Mouse (Mus musculus) heart, embryonic 10.5 days (tissue): Measurements from ENCODE around the gene Abca15. TPM values are rescaled to one million over a fixed set of nuclear protein-coding genes. Genes with fewer than 3 reads are reported as not detected.
"Not testable (repeated sequence)": the region's sequence is repeated elsewhere in the genome, so short reads cannot be mapped to it uniquely, and the experiment has no call there.

Experiments
- DNase-seq: peaks from one replicate; pipeline ENCODE4 v3.0.0-alpha.2; 2017; ENCODE audit warnings: low spot score
- H3K27ac ChIP-seq: fragments of 300-500 bp; sonication (generic); 2 replicates; pipeline ENCODE4 v1.5.1; 2016; ENCODE audit warnings: mild to moderate bottlenecking
- H3K27me3 ChIP-seq: fragments of 300-500 bp; sonication (generic); 2 replicates; pipeline ENCODE4 v1.6.1; 2016; ENCODE audit warnings: mild to moderate bottlenecking; ENCODE audit not compliant: poor library complexity, insufficient read depth, severe bottlenecking
- H3K36me3 ChIP-seq: fragments of 300-500 bp; sonication (generic); 2 replicates; pipeline ENCODE4 v1.6.1; 2016; ENCODE audit warnings: mild to moderate bottlenecking, moderate library complexity
- H3K4me1 ChIP-seq: fragments of 300-500 bp; sonication (generic); 2 replicates; pipeline ENCODE4 v1.6.1; 2016; ENCODE audit warnings: mild to moderate bottlenecking
- H3K4me3 ChIP-seq: fragments of 300-500 bp; sonication (generic); 2 replicates; pipeline ENCODE4 v1.5.1; 2016; ENCODE audit warnings: mild to moderate bottlenecking, moderate library complexity
- H3K9me3 ChIP-seq: fragments of 300-500 bp; sonication (generic); 2 replicates; pipeline ENCODE4 v1.6.1; 2016; ENCODE audit warnings: mild to moderate bottlenecking, moderate library complexity
- WGBS: fragments of 180-500 bp; shearing (Covaris S2); methylation state at CpG from one replicate; pipeline ENCODE4 v1.1.7; 2016; 5-methylcytosine and 5-hydroxymethylcytosine counted together
- polyA plus RNA-seq: library from polyadenylated mRNA; unstranded; fragments of >200 nt; fragmentation: Nextera tagmentation; extraction: Ambion mirVana; gene quantifications from 2 replicates; pipeline ENCODE4 v1.2.1, GENCODE M21; 2016

Gene Abca15
- polyA plus RNA-seq = not detected in 2 replicates

DNA sequence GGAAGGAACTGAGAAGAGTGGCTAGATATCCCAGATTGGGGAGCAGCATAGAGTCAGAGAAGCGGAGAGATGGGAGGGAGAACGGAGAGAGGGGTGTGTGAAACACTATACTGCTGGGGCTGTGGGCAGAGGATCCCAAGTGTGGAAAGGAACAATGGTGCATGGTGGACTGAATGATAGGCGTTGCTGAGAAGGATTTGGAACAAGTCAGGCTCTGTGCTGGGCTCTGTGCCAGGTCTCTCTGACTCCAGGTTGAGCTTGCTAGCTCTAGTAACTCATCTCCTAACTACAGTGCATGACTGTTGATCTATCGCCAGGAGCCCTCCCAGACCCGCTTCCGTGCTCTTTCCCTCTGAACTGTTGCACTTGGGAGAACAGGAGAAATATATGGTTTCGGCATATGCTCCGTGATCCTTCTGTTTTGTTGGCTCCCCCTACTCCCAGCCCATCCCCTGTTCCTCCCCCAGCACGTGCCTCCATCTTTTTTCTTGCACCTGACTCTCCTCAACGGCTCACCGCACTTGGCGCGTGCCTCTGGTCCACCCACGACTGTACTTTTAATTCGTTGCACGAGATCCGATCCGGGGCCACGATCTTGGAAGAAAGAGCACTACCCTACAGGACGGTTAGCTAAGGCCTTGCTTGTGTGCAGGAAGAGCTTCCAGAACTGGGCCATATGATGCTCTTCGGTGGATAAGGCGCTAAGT, at the start of gene Abca15:
Gene Abca15 (plus strand): TSS at position 584 of the 707 bp plus-strand sequence.
- Histone ChIP-seq H3K9me3 (no peaks in the 10 kb centered on the region), H3K27me3 (peaks cover 10% of the 10 kb centered on the region; the same call in 1 of the 2 replicates), H3K27ac (no peak within 1 kb of the TSS), H3K4me1 (no peaks in the 10 kb centered on the region), H3K36me3 (no peaks in the 10 kb centered on the region), H3K4me3 (peak within 1 kb of the TSS; percentile 50)
- 81% methylated on average over 22 of the region's 22 CpGs for WGBS
- no peak for DNase-seq

DNA sequence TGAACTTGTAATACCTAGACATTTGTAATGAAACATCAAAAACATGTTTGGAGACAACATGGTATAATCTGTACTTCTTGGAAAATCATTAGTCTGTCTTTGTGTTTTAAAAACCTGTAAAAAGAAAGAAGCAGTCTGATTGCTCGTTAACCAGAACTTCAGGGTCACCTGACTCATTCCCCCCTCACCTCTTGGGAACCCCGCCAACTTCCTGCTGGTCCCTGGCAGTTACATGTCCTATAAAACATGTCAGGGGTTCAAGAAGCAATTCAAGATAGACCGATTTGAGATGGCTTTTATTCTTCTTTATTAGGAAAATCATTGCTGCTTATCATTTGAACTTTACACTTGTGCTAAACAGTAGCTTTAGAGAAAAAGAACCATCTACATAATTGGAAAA, 43.2 kb upstream of the Abca15 start:
- H3K36me3 ChIP-seq = no peaks in the 10 kb centered on the region
- H3K27ac ChIP-seq = no peak overlapping the region
- no peak overlapping the region for H3K4me3 ChIP-seq
- DNase-seq = no peak
- WGBS = 65% methylated on average over 3 of the region's 3 CpGs
- H3K9me3 ChIP-seq = no peaks in the 10 kb centered on the region
- H3K27me3 ChIP-seq = no peaks in the 10 kb centered on the region
- no peaks in the 10 kb centered on the region for H3K4me1 ChIP-seq

DNA sequence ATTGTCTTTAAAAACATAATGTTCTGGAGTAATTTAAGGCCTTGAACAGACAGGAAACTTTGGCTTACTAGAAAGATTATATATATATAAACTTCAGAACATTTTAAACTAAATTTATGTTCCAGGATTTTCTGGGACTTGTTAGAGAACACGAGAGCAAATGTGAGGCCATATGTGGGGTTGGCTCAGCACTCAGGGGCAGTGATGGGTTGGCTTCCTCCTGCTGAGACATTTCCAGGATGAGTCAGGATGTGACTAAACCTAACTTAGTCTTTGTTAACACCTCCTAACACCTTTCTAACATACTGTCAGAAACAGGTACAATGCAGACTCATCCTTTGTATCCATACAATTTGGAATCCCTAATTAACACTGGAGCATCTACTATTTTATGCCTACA, 12.4 kb upstream of the Abca15 start:
- no peak overlapping the region for H3K27ac ChIP-seq
- no peak for DNase-seq
- H3K27me3 ChIP-seq = no peaks in the 10 kb centered on the region
- H3K9me3 ChIP-seq = no peaks in the 10 kb centered on the region
- H3K36me3 ChIP-seq = no peaks in the 10 kb centered on the region
- no peak overlapping the region for H3K4me3 ChIP-seq
- no peaks in the 10 kb centered on the region for H3K4me1 ChIP-seq
- WGBS = 70% methylated on average over 1 of the region's 1 CpGs

DNA sequence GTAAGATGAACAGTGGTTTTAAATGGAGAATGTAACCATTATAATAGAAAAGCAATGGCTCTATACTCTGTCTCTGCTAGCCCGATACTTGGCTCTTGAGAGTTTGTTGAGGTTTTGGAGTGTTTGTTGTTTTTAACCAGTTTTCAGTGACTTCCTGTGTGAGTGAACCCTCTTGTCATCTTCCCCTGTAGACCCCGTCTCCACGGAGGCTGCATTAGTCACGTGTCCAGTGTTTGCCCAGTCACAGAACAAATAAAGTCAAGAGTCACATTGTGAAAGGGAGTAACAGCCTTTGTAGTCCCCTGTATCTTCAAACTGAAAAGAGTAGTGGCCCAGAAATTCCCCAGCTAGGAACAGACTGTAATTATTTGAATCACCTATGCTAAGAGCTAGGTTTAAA, 5.5 kb upstream of the Abca15 start:
- 56% methylated on average over 4 of the region's 4 CpGs for WGBS

DNA sequence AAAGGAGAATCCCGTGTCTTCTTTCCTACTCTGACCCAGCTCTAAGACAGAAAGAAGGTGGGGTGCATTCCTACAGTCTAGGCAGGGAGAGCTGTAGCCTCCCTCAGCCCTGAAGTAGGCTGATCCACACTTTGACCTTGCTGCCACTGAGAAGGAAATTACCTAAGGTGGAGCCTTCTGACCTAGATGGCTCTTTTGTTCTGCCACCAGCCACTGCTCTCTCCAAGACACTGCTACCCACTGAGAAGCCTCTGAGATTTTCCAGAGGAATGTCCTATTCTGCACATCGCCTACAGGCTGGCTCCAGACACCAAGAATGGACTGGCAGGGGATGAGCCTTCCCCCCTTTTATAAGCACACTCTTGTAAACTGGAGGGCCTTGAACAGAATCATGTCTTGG, 2.6 kb upstream of the Abca15 start:
- 63% methylated on average over 2 of the region's 2 CpGs for WGBS
- H3K27me3 ChIP-seq, H3K4me3 ChIP-seq, DNase-seq, H3K36me3 ChIP-seq, H3K27ac ChIP-seq, H3K9me3 ChIP-seq, H3K4me1 ChIP-seq: not testable (repeated sequence)

More for the DNA sequence above, 5.5 kb upstream of the Abca15 start:
- no peaks in the 10 kb centered on the region for H3K9me3 ChIP-seq
- DNase-seq = no peak
- no peak overlapping the region for H3K27ac ChIP-seq
- no peaks in the 10 kb centered on the region for H3K36me3 ChIP-seq
- H3K27me3 ChIP-seq = 0 out of 2 replicates have a peak, but pooled peaks cover 2% of the 10 kb centered on the region
- H3K4me3 ChIP-seq = no peak overlapping the region
- no peaks in the 10 kb centered on the region for H3K4me1 ChIP-seq

DNA sequence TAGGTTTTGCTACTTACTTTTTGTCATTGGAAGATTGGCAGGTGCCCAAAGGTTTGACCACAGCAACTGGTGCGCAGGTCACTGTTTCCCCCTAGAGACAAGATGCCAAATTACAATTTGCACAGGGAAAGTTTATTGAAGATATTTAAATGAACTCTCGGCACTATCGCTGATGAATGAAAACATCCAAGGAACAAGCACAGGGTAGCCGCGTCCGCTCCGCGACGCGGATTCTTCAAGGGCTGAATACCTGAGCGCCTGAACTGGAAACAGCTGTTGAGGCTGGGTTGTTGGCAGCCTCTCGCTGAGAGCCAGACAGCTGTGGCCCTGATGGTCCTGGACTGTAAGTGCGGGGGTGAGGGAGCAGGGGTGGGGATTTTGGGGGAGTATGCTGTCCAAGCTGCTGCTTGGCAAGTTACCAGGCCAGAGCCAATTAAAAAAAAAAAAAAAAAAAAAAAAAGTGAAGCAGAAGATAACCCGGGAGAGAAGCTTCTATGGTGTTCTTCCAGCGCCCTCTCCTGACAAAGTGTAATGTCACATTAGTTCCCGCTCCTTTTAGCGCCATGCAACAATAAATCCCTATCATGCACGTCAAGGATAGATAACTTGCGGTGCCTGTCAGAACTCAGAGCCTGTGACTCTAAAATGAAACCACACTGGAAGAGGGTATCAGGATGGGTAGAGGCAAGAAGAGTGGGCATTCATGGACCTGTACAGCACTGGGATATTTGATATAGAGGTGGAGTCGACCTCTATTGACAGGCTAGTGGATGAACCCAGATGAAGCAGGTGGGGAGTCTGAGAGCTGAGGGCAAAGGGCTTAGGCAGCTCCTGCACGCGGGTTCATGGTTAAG, 1.0 kb upstream of the Abca15 start:
- 15% methylated on average over 22 of the region's 22 CpGs for WGBS
- DNase-seq = peak; percentile 75

DNA sequence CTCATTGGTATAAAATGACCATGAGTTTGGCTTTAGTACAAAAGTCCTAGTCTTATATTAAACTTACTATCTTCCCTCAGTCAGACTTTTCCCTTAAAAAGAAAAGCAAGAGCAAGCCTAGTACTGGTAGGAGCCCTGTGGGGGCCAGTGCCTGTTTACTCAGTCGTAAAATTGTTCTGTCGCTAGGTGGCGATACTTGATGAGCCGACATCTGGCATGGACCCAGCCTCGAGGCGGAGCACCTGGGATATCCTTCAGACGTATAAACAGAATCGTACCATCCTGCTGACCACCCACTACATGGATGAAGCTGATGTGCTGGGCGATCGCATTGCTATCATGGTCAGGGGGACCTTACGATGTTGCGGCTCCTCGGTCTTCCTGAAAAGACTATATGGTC, 32.7 kb downstream of the Abca15 start:
- H3K27ac ChIP-seq = no peak overlapping the region
- H3K9me3 ChIP-seq = no peaks in the 10 kb centered on the region
- no peak for DNase-seq
- no peaks in the 10 kb centered on the region for H3K4me1 ChIP-seq
- no peak overlapping the region for H3K4me3 ChIP-seq
- H3K36me3 ChIP-seq = no peaks in the 10 kb centered on the region
- 36% methylated on average over 13 of the region's 13 CpGs for WGBS
- H3K27me3 ChIP-seq = no peaks in the 10 kb centered on the region

More for the DNA sequence above, 1.0 kb upstream of the Abca15 start:
- Histone ChIP-seq H3K4me1 (no peaks in the 10 kb centered on the region), H3K9me3 (no peaks in the 10 kb centered on the region), H3K27me3 (peaks cover 10% of the 10 kb centered on the region; the same call in 1 of the 2 replicates), H3K4me3 (peak overlapping the region; percentile 50), H3K27ac (no peak overlapping the region), H3K36me3 (no peaks in the 10 kb centered on the region)

DNA sequence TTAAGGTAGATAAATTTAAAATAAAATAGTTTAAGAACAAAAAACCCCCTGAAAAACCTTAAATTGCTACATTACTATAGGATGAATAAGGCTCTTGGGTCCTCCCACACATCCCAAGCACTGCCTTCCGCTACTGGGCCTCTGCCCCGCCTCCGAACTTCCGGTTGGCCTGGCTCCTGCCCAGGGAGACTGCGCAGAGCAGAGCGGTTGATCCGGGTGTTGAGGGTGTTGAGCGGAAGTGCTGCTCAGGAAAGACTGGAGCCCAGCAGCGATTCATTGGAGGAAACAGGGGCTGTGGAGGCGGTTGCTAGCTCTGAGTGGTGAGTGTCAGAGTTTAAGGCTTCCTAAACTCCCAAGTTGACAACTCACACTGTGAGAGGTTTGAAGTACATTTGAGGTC, 81.0 kb downstream of the Abca15 start, which contains the start of gene Abca16:
Gene Abca16 (plus strand): TSS at position 201 of the 400 bp plus-strand sequence.
- no peak within 1 kb of the TSS for H3K4me3 ChIP-seq
- no peaks in the 10 kb centered on the region for H3K4me1 ChIP-seq
- DNase-seq = no peak
- 67% methylated on average over 10 of the region's 10 CpGs for WGBS
- no peaks in the 10 kb centered on the region for H3K9me3 ChIP-seq
- no peaks in the 10 kb centered on the region for H3K36me3 ChIP-seq
- no peaks in the 10 kb centered on the region for H3K27me3 ChIP-seq
- no peak within 1 kb of the TSS for H3K27ac ChIP-seq

DNA sequence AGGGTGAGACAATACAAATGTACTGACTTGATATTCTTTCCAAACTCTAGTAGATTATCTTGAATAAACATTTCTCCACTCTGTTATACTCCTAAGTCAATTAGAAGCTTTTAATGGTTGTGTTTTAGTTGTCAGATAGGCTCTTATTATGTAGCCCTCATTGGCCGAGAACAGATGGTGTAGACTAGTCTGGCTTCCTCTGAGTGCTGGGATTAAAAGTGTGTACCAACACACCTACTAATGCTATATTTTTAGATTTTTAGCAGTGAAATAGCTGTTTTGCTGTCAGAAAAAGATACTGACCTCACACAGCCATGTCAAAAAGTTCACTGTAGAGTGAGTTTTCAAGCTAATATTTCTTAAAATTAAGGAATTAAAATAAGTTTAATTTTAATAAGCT, 83.9 kb downstream of the Abca15 start:
- Histone ChIP-seq H3K27ac (no peak overlapping the region), H3K36me3 (no peaks in the 10 kb centered on the region), H3K27me3 (no peaks in the 10 kb centered on the region), H3K9me3 (no peaks in the 10 kb centered on the region), H3K4me3 (no peak overlapping the region), H3K4me1 (no peaks in the 10 kb centered on the region)
- WGBS = 78% methylated on average over 1 of the region's 1 CpGs
- no peak for DNase-seq

DNA sequence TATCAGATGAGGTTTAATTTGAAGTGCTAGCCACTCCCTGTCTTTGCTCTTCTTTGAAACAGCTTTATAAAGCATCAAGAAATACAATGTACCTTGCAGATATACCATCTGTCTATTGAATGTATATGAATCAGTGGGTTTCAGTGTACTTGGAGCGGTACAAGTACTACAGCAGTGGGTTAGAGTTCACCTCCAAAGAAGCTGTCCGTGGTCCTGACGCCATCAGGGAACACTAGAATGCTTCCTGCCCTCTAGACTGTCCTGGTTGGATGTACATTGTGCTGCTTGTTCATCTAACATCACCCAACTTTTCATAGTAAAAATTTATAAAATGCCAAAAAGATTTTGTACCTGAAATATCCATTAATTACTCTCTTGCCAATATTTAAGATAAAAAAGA, 98.2 kb downstream of the Abca15 start:
- 28% methylated on average over 3 of the region's 3 CpGs for WGBS
- Histone ChIP-seq H3K27me3 (no peaks in the 10 kb centered on the region), H3K36me3 (no peaks in the 10 kb centered on the region), H3K4me1 (no peaks in the 10 kb centered on the region), H3K4me3 (no peak overlapping the region), H3K27ac (no peak overlapping the region), H3K9me3 (no peaks in the 10 kb centered on the region)
- DNase-seq = no peak

DNA sequence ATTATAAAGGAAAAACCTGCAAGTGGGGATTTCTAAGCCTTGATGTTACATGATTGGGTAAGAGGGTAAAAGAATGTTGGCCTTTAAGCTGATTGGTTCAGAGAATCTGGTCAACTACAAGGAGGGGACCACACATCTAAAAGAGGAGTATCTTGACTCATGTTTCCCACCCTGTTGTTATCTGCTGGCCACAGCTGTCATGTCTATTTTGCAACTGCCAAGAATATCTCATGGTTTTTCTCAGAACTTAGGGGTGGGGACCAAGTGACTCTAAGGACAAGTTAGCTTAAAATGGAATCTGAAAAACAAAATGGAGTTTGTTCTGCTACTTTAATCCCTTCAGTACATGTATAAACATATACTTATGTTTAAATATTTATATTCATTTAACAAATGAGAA, 103.0 kb downstream of the Abca15 start:
- Histone ChIP-seq H3K36me3 (no peaks in the 10 kb centered on the region), H3K4me1 (no peaks in the 10 kb centered on the region), H3K27ac (no peak overlapping the region), H3K9me3 (no peaks in the 10 kb centered on the region), H3K27me3 (no peaks in the 10 kb centered on the region), H3K4me3 (no peak overlapping the region)
- no peak for DNase-seq
